In genomic region chr6:86599197-86599596, GRCm38 (mm10) we compare ENCODE assay signal across 9 mouse cellular contexts. TPM values are rescaled to one million over a fixed set of nuclear protein-coding genes. Genes with fewer than 3 reads are reported as not detected.
DNase-seq lines count a peak whose midpoint lies in the region; ATAC-seq lines count a peak whose summit lies in the region.
"Had no signal": no experiment of that assay in that cellular context is flagged by ENCODE, and none has a peak within 500 bp of the region (broad histone marks: within the 10 kb centered on the region; RNA-seq: fewer than 3 reads in every experiment).

No protein-coding gene starts in this region.

- DNase-seq in NIH3T3 (ENCODE audit: low read depth) = peak; percentile 86
- peak; percentile 88 for DNase-seq in cerebellum, adult 9-10 months
- peak; percentile 86 for DNase-seq in hindbrain, embryonic 14.5 days (ENCODE audit: low spot score)
- peak; percentile 70 for DNase-seq in left cerebral cortex, adult 11 months (ENCODE audit: low spot score)
- DNase-seq in lung, postnatal 36 days = peak; percentile 95
- peak; percentile 74 for DNase-seq in right cerebral cortex, adult 18-20 months
- DNase-seq in urinary bladder, postnatal 10 days (ENCODE audit: low spot score) = peak; percentile 56

- no peak overlapping the region for H3K9ac ChIP-seq in hindbrain, embryonic 14.5 days
- H3K9ac ChIP-seq: limb, embryonic 12.5 days had no signal

- H3K4me2 ChIP-seq in hindbrain, embryonic 14.5 days (replicated peaks) = no peak overlapping the region
- H3K4me2 ChIP-seq: limb, embryonic 12.5 days had no signal

- no peaks in the 10 kb centered on the region for H3K4me1 ChIP-seq in hindbrain, embryonic 14.5 days (replicated peaks; ENCODE audit: control insufficient read depth, insufficient read depth, low read length)

- no peaks in the 10 kb centered on the region for H3K27me3 ChIP-seq in hindbrain, embryonic 14.5 days (ENCODE audit: control insufficient read depth, insufficient read depth, low read length)
- H3K27me3 ChIP-seq: limb, embryonic 12.5 days had no signal

- 24% methylated on average over 4 of the region's 4 CpGs for WGBS in hindbrain, embryonic 14.5 days

- peak; percentile 72; the same call in 1 of the 2 replicates for ATAC-seq in frontal cortex, adult (ENCODE audit: low TSS enrichment)
- ATAC-seq in hindbrain, embryonic 14.5 days (ENCODE audit: low FRiP score) = 0 out of 2 replicates have a peak, but pooled peaks have one; percentile 11

- H3K27ac ChIP-seq in hindbrain, embryonic 14.5 days = no peak overlapping the region

- H3K4me3 ChIP-seq in hindbrain, embryonic 14.5 days (replicated peaks; ENCODE audit: low read length) = no peak overlapping the region
- H3K4me3 ChIP-seq: limb, embryonic 12.5 days had no signal

- H3K9me3 ChIP-seq in hindbrain, embryonic 14.5 days (ENCODE audit: control insufficient read depth, low read length) = no peaks in the 10 kb centered on the region

- no peaks in the 10 kb centered on the region for H3K36me3 ChIP-seq in hindbrain, embryonic 14.5 days (replicated peaks; ENCODE audit: control insufficient read depth, insufficient read depth)
- H3K36me3 ChIP-seq: limb, embryonic 12.5 days had no signal

RNA-seq across cellular contexts. Expression of gene Asprv1, which starts 28.8 kb away (rescaled TPM):
- polyA plus RNA-seq in hindbrain, embryonic 14.5 days (2014; fragmentation: Nextera tagmentation; extraction: Ambion mirVana) = 0.26 and 0.86 TPM in 2 replicates
